In the genomic region with DNA sequence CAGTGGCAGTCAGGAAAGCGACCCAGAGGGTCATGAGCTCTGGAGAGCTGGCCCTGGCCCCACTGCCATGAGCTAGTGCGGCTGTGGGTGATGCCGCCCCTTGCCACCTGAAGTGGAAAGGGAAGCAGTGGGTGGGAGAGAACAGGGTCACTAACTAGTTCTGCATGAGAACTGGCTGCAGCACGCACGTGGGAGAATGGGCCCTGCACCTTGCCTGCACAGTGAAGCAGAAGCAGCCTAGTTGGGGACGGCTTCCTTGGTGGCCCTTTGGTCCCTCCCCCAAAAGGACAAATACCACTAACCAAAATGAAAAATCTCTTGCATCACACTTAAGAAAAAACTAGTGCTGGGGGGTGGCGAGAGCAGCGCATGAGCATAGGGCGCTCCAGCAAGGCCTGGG, we compare ENCODE assay signal across 15 mouse cellular contexts. TPM values are rescaled to one million over a fixed set of nuclear protein-coding genes. Genes with fewer than 3 reads are reported as not detected.
DNase-seq lines count a peak whose midpoint lies in the region; ATAC-seq and TF ChIP-seq lines count a peak whose summit lies in the region.
"Had no signal": no experiment of that assay in that cellular context is flagged by ENCODE, and none has a peak within 500 bp of the region (broad histone marks: within the 10 kb centered on the region; RNA-seq: fewer than 3 reads in every experiment).

No protein-coding gene starts in this region.

- no peak for TF ChIP-seq POLR2A in spleen, adult 2 months (IDR thresholded peaks at IDR 0.05; ENCODE audit: low read depth, low read length)
- no peak for TF ChIP-seq POLR2A in small intestine, adult 2 months (IDR thresholded peaks at IDR 0.05; ENCODE audit: low read depth, low read length)

- H3K4me2 ChIP-seq in heart, embryonic 12.5 days, result 0 out of 2 replicates have a peak overlapping the region, but pooled peaks have one; percentile 31
- H3K4me2 ChIP-seq: embryonic facial prominence, embryonic 15.5 days had no signal

- 0 out of 2 replicates have a peak overlapping the region, but pooled peaks have one; percentile 0 for H3K9ac ChIP-seq in heart, embryonic 12.5 days
- H3K9ac ChIP-seq: embryonic facial prominence, embryonic 15.5 days; forebrain, postnatal 0 days had no signal

- H3K9me3 ChIP-seq in heart, embryonic 12.5 days (replicated peaks), result no peaks in the 10 kb centered on the region
- H3K9me3 ChIP-seq in embryonic facial prominence, embryonic 10.5 days, result no peaks in the 10 kb centered on the region
- H3K9me3 ChIP-seq: embryonic facial prominence, embryonic 15.5 days had no signal

- H3K4me1 ChIP-seq in heart, embryonic 12.5 days (replicated peaks), result peaks cover 67% of the 10 kb centered on the region
- peaks cover 51% of the 10 kb centered on the region; the same call in 1 of the 2 replicates for H3K4me1 ChIP-seq in spleen, adult 2 months (ENCODE audit: control insufficient read depth, insufficient read depth, insufficient read length)
- H3K4me1 ChIP-seq in embryonic facial prominence, embryonic 10.5 days, result peaks cover 66% of the 10 kb centered on the region
- H3K4me1 ChIP-seq in small intestine, adult 2 months (ENCODE audit: control insufficient read depth, insufficient read depth, insufficient read length, low read length), result peaks cover 28% of the 10 kb centered on the region

- ATAC-seq in heart, embryonic 12.5 days (ENCODE audit: insufficient number of reproducible peaks, low FRiP score), result no peak
- ATAC-seq: forebrain, postnatal 0 days had no signal

- H3K4me3 ChIP-seq in heart, embryonic 12.5 days, result no peak overlapping the region
- H3K4me3 ChIP-seq in spleen, adult 2 months (ENCODE audit: extremely low read depth, insufficient read depth, insufficient read length), result peak overlapping the region; percentile 26; the same call in 1 of the 2 replicates
- no peak overlapping the region for H3K4me3 ChIP-seq in embryonic facial prominence, embryonic 10.5 days
- H3K4me3 ChIP-seq in small intestine, adult 2 months (ENCODE audit: low read depth, low read length), result peak overlapping the region; percentile 21
- H3K4me3 ChIP-seq: embryonic facial prominence, embryonic 15.5 days; left cerebral cortex, adult 2 months had no signal

- no peak overlapping the region for H3K27ac ChIP-seq in heart, embryonic 12.5 days (ENCODE audit: poor library complexity, severe bottlenecking)
- peak overlapping the region; percentile 88 for H3K27ac ChIP-seq in spleen, adult 2 months (ENCODE audit: insufficient read depth, low read length)
- peak overlapping the region; percentile 35; the same call in 1 of the 2 replicates for H3K27ac ChIP-seq in embryonic facial prominence, embryonic 10.5 days (replicated peaks)
- H3K27ac ChIP-seq in small intestine, adult 2 months (ENCODE audit: insufficient read depth, low read depth, low read length), result peak overlapping the region; percentile 32
- H3K27ac ChIP-seq: embryonic facial prominence, embryonic 15.5 days; left cerebral cortex, adult 2 months had no signal

- 88% methylated on average over 9 of the region's 9 CpGs for WGBS in heart, embryonic 12.5 days
- 30% methylated on average over 9 of the region's 9 CpGs for WGBS in spleen, adult 2 months
- WGBS in embryonic facial prominence, embryonic 10.5 days, result 89% methylated on average over 9 of the region's 9 CpGs
- 83% methylated on average over 9 of the region's 9 CpGs for WGBS in small intestine, adult 2 months

- H3K36me3 ChIP-seq in heart, embryonic 12.5 days, result peaks cover 15% of the 10 kb centered on the region
- peaks cover 4% of the 10 kb centered on the region; the same call in 1 of the 2 replicates for H3K36me3 ChIP-seq in spleen, adult 2 months (ENCODE audit: control insufficient read depth, insufficient read depth, low read length)
- peaks cover 29% of the 10 kb centered on the region for H3K36me3 ChIP-seq in embryonic facial prominence, embryonic 10.5 days (replicated peaks)
- peaks cover 3% of the 10 kb centered on the region; the same call in 1 of the 2 replicates for H3K36me3 ChIP-seq in small intestine, adult 2 months (ENCODE audit: control insufficient read depth, insufficient read depth, low read length)

- H3K27me3 ChIP-seq in heart, embryonic 12.5 days (replicated peaks), result no peaks in the 10 kb centered on the region
- H3K27me3 ChIP-seq in spleen, adult 2 months (ENCODE audit: control insufficient read depth, insufficient read depth, low read length), result no peaks in the 10 kb centered on the region
- no peaks in the 10 kb centered on the region for H3K27me3 ChIP-seq in embryonic facial prominence, embryonic 10.5 days (replicated peaks; ENCODE audit: low read depth, poor library complexity, severe bottlenecking)
- H3K27me3 ChIP-seq in small intestine, adult 2 months (ENCODE audit: control insufficient read depth, insufficient read depth, low read length), result no peaks in the 10 kb centered on the region
- H3K27me3 ChIP-seq: embryonic facial prominence, embryonic 15.5 days had no signal

- TF ChIP-seq CTCF in spleen, adult 2 months (IDR thresholded peaks at IDR 0.05; ENCODE audit: extremely low read depth, insufficient read depth, insufficient read length, insufficient replicate concordance), result no peak
- TF ChIP-seq CTCF in small intestine, adult 2 months (IDR thresholded peaks at IDR 0.05; ENCODE audit: extremely low read depth, insufficient read length, insufficient replicate concordance, low read depth, low read length), result no peak

- DNase-seq in heart, adult 9 months (ENCODE audit: low spot score in 2 of 2), result no peak
- no peak for DNase-seq in spleen, adult 2 months (ENCODE audit: low read depth in 1 of 2, low spot score in 2 of 2)
- DNase-seq in spleen, postnatal 4 days (ENCODE audit: low spot score in 2 of 2), result no peak
- no peak for DNase-seq in embryonic facial prominence, embryonic 10.5 days (ENCODE audit: low spot score)
- no peak for DNase-seq in lung, postnatal 25 days (ENCODE audit: low spot score)
- DNase-seq: adrenal gland, postnatal 14 days; forebrain, postnatal 0 days; gastrocnemius, postnatal 25 days; heart, postnatal 10 days; kidney, adult 9 months; lung, adult 18-20 months had no signal

RNA-seq across cellular contexts. Expression of a gene that starts 3.2 kb away (rescaled TPM):
- polyA plus RNA-seq in heart, embryonic 12.5 days (2016; fragmentation: Nextera tagmentation; extraction: Ambion mirVana), result 34.8 and 38.1 TPM in 2 replicates
- 130 and 156 TPM in 2 replicates for polyA plus RNA-seq in spleen, adult 2 months (2012; rRNA removed)
- polyA plus RNA-seq in embryonic facial prominence, embryonic 10.5 days (2016; fragmentation: Nextera tagmentation; extraction: Ambion mirVana), result 54.4 and 54.7 TPM in 2 replicates
- 26.5 and 40.0 TPM in 2 replicates for polyA plus RNA-seq in small intestine, adult 2 months (2012; rRNA removed)

RNA-seq across cellular contexts. Expression of a gene that starts 3.4 kb away (rescaled TPM):
- polyA plus RNA-seq in heart, embryonic 12.5 days (2016; fragmentation: Nextera tagmentation; extraction: Ambion mirVana), result 13.2 and 18.4 TPM in 2 replicates
- polyA plus RNA-seq in spleen, adult 2 months (2012; rRNA removed), result 49.0 and 60.8 TPM in 2 replicates
- polyA plus RNA-seq in embryonic facial prominence, embryonic 10.5 days (2016; fragmentation: Nextera tagmentation; extraction: Ambion mirVana), result 10.5 and 10.8 TPM in 2 replicates
- 20.8 and 36.3 TPM in 2 replicates for polyA plus RNA-seq in small intestine, adult 2 months (2012; rRNA removed)

RNA-seq across cellular contexts. Expression of a gene that starts 20.7 kb away (rescaled TPM):
- polyA plus RNA-seq in heart, embryonic 12.5 days (2016; fragmentation: Nextera tagmentation; extraction: Ambion mirVana), result 99.6 and 102 TPM in 2 replicates
- 351 and 533 TPM in 2 replicates for polyA plus RNA-seq in spleen, adult 2 months (2012; rRNA removed)
- 118 and 119 TPM in 2 replicates for polyA plus RNA-seq in embryonic facial prominence, embryonic 10.5 days (2016; fragmentation: Nextera tagmentation; extraction: Ambion mirVana)
- 96.1 and 146 TPM in 2 replicates for polyA plus RNA-seq in small intestine, adult 2 months (2012; rRNA removed)

RNA-seq across cellular contexts. Expression of a gene that starts 41.7 kb away (rescaled TPM):
- 64.9 and 65.7 TPM in 2 replicates for polyA plus RNA-seq in heart, embryonic 12.5 days (2016; fragmentation: Nextera tagmentation; extraction: Ambion mirVana)
- 49.5 and 66.1 TPM in 2 replicates for polyA plus RNA-seq in spleen, adult 2 months (2012; rRNA removed)
- polyA plus RNA-seq in embryonic facial prominence, embryonic 10.5 days (2016; fragmentation: Nextera tagmentation; extraction: Ambion mirVana), result 83.2 and 84.8 TPM in 2 replicates
- polyA plus RNA-seq in small intestine, adult 2 months (2012; rRNA removed), result 45.4 and 84.1 TPM in 2 replicates

RNA-seq across cellular contexts. Expression of a gene that starts 43.5 kb away (rescaled TPM):
- polyA plus RNA-seq in heart, embryonic 12.5 days (2016; fragmentation: Nextera tagmentation; extraction: Ambion mirVana), result 56.5 and 58.9 TPM in 2 replicates
- polyA plus RNA-seq in spleen, adult 2 months (2012; rRNA removed), result 92.5 and 111 TPM in 2 replicates
- 60.5 and 61.5 TPM in 2 replicates for polyA plus RNA-seq in embryonic facial prominence, embryonic 10.5 days (2016; fragmentation: Nextera tagmentation; extraction: Ambion mirVana)
- polyA plus RNA-seq in small intestine, adult 2 months (2012; rRNA removed), result 64.9 and 110 TPM in 2 replicates

Comparison
In these comparisons a context has a peak if more than half of its experiments do, and no peak if none do; other contexts are left out.
1. H3K4me3 ChIP-seq: peak in spleen, adult 2 months (single experiment) and small intestine, adult 2 months (single experiment); none in heart, embryonic 12.5 days (single experiment) and embryonic facial prominence, embryonic 10.5 days (single experiment).